Mouse (Mus musculus) liver, adult (tissue): ENCODE data around the gene Tac1.

ENCODE experiments used
- GATA4 ChIP-seq: IDR thresholded peaks from 2 replicates; pipeline ENCODE4 v1.6.1; 2014; ENCODE audit warnings: mild to moderate bottlenecking, low read length; ENCODE audit not compliant: insufficient replicate concordance

Gene Tac1

GRCm38 (mm10) chr6:7554829-7555391, at the start of gene Tac1:
Gene Tac1 (plus strand): TSS chr6:7554879.
- no peak for TF ChIP-seq GATA4

- TF ChIP-seq GATA4 = no peak
Measured at GRCm38 (mm10) chr6:7555688-7556476, 1.2 kb downstream of the Tac1 start.

GRCm38 (mm10) chr6:7558164-7558563, 3.5 kb downstream of the Tac1 start:
- TF ChIP-seq GATA4 = no peak

GRCm38 (mm10) chr6:7562524-7562923, 7.8 kb downstream of the Tac1 start:
- no peak for TF ChIP-seq GATA4

GRCm38 (mm10) chr6:7564537-7564936, 9.9 kb downstream of the Tac1 start:
- no peak for TF ChIP-seq GATA4

GRCm38 (mm10) chr6:7571144-7571543, 16.5 kb downstream of the Tac1 start:
- TF ChIP-seq GATA4 = no peak

GRCm38 (mm10) chr6:7578031-7578430, 23.4 kb downstream of the Tac1 start:
- no peak for TF ChIP-seq GATA4

- no peak for TF ChIP-seq GATA4
Measured at GRCm38 (mm10) chr6:7594445-7594844, 39.8 kb downstream of the Tac1 start.

GRCm38 (mm10) chr6:7598416-7598815, 43.7 kb downstream of the Tac1 start:
- TF ChIP-seq GATA4 = no peak

GRCm38 (mm10) chr6:7600228-7600627, 45.5 kb downstream of the Tac1 start:
- TF ChIP-seq GATA4 = no peak

GRCm38 (mm10) chr6:7601353-7602094, 46.8 kb downstream of the Tac1 start:
- no peak for TF ChIP-seq GATA4
